Mouse (Mus musculus) cerebral cortex, adult 2 months (tissue): ENCODE measurements around the gene Prmt8.

Experiments used
- WGBS: fragments of 180-500 bp; shearing (Covaris S2); methylation state at CpG from one replicate; pipeline ENCODE4 v1.1.7; 2018; 5-methylcytosine and 5-hydroxymethylcytosine counted together

Prmt8 gene

DNA sequence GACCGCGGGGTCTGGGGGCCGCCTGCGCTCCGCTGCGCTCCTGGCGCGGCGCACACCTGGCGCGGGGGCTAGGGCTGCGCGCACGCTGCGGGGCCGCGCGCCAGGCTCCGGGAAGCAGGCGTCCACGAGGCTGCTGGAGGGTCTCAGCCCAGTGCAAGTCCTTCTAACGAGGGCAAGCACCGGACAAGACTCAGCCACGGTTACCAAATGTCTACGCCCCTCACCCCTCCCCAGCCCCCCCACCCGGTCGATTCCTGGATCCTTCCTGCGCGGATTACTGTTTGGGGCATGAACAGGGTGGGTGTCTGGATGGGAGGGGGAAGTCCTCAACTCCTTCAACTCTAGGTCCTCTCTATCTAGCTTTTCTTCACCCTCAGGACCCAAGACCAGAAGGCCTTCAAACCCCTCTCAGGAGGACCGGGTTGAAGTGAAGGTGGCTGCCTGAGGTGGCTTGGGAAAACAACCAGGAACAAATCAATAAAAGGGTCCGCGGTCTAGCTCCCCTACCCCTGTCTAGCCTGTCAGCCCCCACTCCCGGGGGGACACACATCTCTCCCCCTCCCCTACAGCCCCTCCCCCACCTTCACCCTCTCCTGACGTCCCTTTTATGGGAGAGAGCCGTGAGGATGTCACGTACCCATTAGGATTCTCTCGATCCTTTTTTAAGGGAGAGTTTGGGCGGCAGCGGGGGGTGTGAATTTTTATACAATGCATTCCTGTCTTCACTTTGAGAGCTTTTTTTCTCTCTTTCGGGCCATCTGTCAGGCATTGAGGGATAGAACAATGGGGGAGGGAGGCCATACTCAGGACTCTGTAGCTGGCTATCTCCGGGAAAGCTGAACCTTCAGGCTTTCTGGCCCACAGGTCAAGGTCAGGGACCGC, at the start of gene Prmt8:
Gene Prmt8, minus strand, starts transcription at position 198 of the 882 bp plus-strand sequence.
- WGBS, result 3% methylated on average over 42 of the region's 42 CpGs

- WGBS, result 38% methylated on average over 9 of the region's 9 CpGs
Observed at GRCm38 (mm10) chr6:127803046-127803729, 33.9 kb upstream of the Prmt8 start.

DNA sequence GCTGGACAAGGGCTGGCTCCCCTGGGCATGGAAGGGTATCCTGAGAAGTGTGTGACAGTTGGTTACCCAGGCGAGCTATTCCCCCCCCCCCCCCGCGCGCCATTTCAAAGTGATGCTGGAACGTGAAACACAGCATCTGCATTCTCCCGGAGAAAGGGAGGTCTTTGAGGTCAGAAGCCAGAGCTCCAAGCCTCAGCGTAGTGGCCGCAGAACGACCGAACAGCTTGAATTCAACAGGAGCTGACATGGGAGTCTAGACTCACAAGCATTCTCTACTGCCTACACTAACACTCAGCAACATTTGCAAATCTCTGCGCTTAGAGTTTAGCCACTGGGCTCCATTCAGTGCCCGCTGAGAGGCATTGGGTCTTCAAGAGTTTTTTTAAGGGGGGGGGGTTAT, 32.9 kb upstream of the Prmt8 start:
- WGBS, result 87% methylated on average over 12 of the region's 12 CpGs

DNA sequence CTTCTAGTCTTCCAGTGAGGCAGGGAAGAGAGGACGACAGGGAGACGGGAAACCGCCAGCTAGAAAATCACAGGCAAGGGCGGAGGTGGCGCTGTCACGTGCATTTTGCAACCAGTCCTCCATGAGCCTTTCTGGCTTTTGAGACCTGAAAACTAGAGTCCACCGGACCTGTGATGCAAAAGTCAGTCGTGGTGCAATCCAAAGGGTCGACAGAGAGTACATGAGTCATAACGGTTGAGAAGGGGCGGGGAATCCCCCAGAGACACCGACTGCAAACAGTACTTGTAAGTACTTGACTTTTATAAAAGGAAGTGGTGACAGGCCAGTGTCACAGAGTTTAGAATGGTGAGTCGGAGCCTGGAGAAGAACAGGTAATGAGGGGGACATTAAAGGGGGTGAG, 20.8 kb upstream of the Prmt8 start:
- 73% methylated on average over 13 of the region's 13 CpGs for WGBS

DNA sequence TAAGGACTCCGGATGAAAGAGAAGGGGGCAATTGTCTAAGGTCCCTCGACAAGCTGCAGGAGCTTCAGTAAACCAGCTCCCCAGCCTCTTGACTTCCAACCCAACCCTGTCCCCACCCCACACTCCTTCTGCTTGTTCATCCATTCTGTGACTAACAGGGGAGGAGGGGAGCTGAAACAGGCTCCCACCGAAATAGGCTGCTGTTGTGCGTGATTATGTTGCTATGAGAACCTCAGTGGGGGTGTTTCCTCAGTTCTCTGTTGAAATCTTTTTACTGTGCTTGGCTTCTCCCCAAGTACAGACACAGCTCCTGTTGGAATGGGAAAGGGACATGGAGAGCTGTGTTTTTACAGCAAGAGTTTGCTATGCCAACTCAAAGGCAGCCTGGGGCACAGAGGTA, 1.5 kb upstream of the Prmt8 start:
- 17% methylated on average over 4 of the region's 4 CpGs for WGBS

GRCm38 (mm10) chr6:127768621-127769274, 524 bp downstream of the Prmt8 start:
- WGBS, result 1% methylated on average over 62 of the region's 64 CpGs

GRCm38 (mm10) chr6:127767706-127768493, 1.4 kb downstream of the Prmt8 start:
- under 1% methylated on average over 49 of the region's 49 CpGs for WGBS

GRCm38 (mm10) chr6:127767201-127767705, 2.0 kb downstream of the Prmt8 start:
- 1% methylated on average over 18 of the region's 18 CpGs for WGBS

DNA sequence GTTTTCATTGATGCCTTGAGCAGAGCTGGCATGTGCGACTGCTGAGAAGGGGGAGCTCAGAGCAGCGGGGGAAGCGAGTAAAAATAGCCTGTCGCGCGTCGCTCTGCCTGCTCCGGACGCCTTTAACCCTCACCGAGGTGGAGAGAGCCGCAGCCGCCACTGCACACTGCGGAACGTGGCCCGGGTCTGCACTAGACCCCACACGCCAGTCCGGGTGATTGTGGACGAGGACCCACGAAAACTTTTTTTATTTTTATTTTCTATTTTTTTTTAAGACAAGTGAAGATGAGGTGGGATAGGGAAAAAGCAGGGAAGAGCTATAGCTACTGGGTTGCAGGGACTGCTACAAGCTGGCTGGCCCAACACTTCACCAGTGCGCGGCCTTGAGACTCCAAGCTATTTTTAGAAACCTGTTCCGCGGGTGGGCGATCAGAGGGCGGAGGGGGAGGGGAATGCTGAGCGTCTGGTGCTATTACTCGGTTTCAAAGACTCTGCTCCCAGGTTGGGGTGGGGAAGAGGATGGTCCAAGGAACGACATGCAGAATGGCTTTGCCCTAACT, 2.6 kb downstream of the Prmt8 start:
- WGBS, result under 1% methylated on average over 28 of the region's 28 CpGs

GRCm38 (mm10) chr6:127766041-127766604, 3.1 kb downstream of the Prmt8 start:
- WGBS, result 8% methylated on average over 8 of the region's 11 CpGs

DNA sequence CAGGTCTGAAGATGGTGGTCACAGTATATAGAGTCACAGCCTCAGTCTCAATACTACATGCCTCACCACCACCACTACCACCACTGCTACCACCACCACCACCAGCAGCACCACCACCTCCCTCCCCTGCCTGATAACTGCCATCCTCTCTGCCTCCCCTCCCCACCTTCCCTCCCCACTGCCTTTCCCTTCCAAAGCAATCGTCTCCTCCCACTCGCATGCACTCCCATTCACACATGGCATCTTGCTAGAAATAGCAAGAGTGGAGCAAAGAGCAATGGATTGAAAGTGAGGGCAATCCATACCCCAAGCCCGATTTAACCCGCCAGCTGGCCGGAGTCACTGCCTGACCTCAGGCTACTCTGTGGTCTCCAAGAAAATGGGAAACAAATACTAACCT, 3.7 kb downstream of the Prmt8 start:
- 36% methylated on average over 5 of the region's 5 CpGs for WGBS

DNA sequence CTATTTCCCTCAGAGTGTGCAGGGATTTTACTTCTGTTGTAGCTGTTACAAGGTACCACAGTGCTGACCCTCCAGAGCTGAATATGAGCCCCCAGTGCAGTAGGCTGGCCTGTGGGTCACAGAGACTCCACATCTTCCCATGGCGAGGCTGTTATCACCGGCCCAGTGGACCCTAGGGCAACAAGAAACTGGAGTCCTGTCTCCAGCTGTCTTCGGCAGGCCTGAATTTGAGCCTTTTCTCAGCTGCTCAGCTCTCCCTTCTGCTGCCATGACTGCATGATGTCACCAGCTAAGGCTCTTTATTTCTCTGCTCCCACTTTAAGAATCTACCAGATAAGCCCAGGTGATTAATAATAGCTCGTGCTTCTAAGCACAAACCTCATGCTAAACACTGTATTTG, 11.0 kb downstream of the Prmt8 start:
- WGBS, result 60% methylated on average over 4 of the region's 4 CpGs

GRCm38 (mm10) chr6:127757667-127758167, 11.6 kb downstream of the Prmt8 start:
- WGBS, result 82% methylated on average over 5 of the region's 5 CpGs

- WGBS, result 29% methylated on average over 12 of the region's 12 CpGs
Observed at GRCm38 (mm10) chr6:127756856-127757255, 12.4 kb downstream of the Prmt8 start.

DNA sequence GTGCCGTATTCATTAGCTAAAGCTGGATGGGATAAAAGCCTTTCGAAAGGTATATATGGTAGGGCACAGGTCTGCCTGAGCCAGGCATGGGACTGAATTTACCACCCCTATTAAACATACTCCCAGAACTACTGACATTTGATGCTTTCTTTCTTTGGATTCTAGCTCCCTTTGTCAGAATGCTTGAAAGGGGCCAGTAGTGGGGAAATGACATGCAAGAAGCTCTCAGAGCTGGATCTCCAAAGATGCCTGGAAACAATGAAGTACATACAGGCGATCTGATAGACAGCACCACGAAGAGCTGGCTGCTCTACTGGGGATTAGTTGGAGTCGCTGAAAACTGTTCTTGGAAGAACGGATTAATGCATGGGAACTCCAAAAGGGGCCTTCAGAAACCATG, 16.0 kb downstream of the Prmt8 start:
- 61% methylated on average over 6 of the region's 6 CpGs for WGBS

- 46% methylated on average over 3 of the region's 3 CpGs for WGBS
Observed at GRCm38 (mm10) chr6:127752681-127753080, 16.6 kb downstream of the Prmt8 start.

GRCm38 (mm10) chr6:127751499-127751898, 17.8 kb downstream of the Prmt8 start:
- 64% methylated on average over 9 of the region's 9 CpGs for WGBS

DNA sequence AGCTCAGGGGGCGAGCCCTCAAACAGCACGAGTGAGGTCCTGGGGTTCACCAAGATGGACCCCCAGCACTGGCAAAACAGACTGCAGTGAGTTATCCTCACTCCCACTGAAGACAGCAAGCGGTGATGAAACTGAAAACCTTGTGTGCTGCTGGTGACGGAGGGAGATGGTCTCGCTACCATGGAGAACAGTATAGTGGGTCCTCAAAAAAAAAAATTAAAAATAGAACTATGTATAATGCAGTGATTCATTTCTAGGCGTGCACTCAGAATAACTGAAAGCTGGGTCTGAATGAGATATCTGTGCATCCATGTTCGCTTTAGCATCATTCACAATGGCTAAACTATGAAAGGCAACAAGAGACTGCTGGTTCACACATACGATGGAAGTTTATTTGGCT, 20.5 kb downstream of the Prmt8 start:
- WGBS, result 46% methylated on average over 8 of the region's 8 CpGs

- WGBS, result 42% methylated on average over 12 of the region's 12 CpGs
Observed at GRCm38 (mm10) chr6:127742290-127742689, 27.0 kb downstream of the Prmt8 start.

GRCm38 (mm10) chr6:127741162-127741561, 28.1 kb downstream of the Prmt8 start:
- 90% methylated on average over 6 of the region's 6 CpGs for WGBS

DNA sequence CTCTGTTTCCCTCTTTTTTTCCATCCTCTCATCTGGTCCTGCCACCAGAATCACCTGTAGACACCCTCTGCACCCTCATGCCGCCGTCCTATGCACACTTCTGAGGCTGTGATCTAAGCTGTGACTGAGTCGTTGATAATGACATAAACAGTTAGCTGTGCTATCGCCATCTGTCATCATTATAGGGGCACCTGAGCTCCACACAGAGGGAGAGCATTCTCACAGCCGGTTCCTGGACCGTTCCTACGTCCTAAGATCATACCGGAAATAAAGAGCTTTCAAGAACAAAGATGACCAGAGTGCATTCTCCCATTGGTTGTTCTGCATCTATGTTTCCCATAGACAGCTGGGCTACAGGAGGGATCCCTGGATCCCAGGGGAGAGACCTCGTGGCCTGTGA, 28.6 kb downstream of the Prmt8 start:
- WGBS, result 80% methylated on average over 9 of the region's 9 CpGs
